9 mouse cellular contexts compared by ENCODE assay signal in genomic region chr9:62535566-62535965, GRCm38 (mm10). TPM values are rescaled to one million over a fixed set of nuclear protein-coding genes. Genes with fewer than 3 reads are reported as not detected.
DNase-seq lines count a peak whose midpoint lies in the region; ATAC-seq and TF ChIP-seq lines count a peak whose summit lies in the region.
"Had no signal": no experiment of that assay in that cellular context is flagged by ENCODE, and none has a peak within 500 bp of the region (broad histone marks: within the 10 kb centered on the region; RNA-seq: fewer than 3 reads in every experiment).

No protein-coding gene starts in this region.

- no peaks in the 10 kb centered on the region for H3K36me3 ChIP-seq in heart, embryonic 14.5 days (ENCODE audit: control insufficient read depth, insufficient read depth, low read length)
- H3K36me3 ChIP-seq in liver, embryonic 16.5 days (ENCODE audit: control insufficient read depth, insufficient read depth) = no peaks in the 10 kb centered on the region

- no peaks in the 10 kb centered on the region for H3K9me3 ChIP-seq in heart, embryonic 14.5 days (ENCODE audit: control insufficient read depth, low read length)
- H3K9me3 ChIP-seq in liver, embryonic 16.5 days (replicated peaks; ENCODE audit: control insufficient read depth, low read length) = no peaks in the 10 kb centered on the region

- peak; percentile 66 for DNase-seq in gastrocnemius, adult 2 months
- no peak for DNase-seq in gastrocnemius, adult 18-20 months (ENCODE audit: low spot score)
- DNase-seq in brain, adult 2 months (ENCODE audit: low read depth, low spot score) = peak; percentile 78
- DNase-seq in right cerebral cortex, adult 18-20 months = no peak
- no peak for DNase-seq in right cerebral cortex, postnatal 14 days
- DNase-seq: kidney, adult 8-10 months had no signal

- peaks cover 7% of the 10 kb centered on the region for H3K27me3 ChIP-seq in heart, embryonic 14.5 days (ENCODE audit: control insufficient read depth, insufficient read depth, low read length)
- peaks cover 27% of the 10 kb centered on the region for H3K27me3 ChIP-seq in liver, embryonic 16.5 days (ENCODE audit: control insufficient read depth, insufficient read depth, low read depth, low read length)

- peak overlapping the region; percentile 88 for H3K27ac ChIP-seq in gastrocnemius, adult 2 months
- H3K27ac ChIP-seq in heart, embryonic 14.5 days (replicated peaks in 1 of 2; ENCODE audit: control insufficient read depth in 1 of 2, insufficient read depth in 1 of 2, low read depth in 2 of 2, low read length in 2 of 2) = no peak overlapping the region
- H3K27ac ChIP-seq in liver, embryonic 16.5 days (ENCODE audit: low read length) = no peak overlapping the region

- H3K4me3 ChIP-seq in gastrocnemius, adult 2 months = peak overlapping the region; percentile 74
- peak overlapping the region; percentile 5 to 60; a peak in 2 of 4 replicates for H3K4me3 ChIP-seq in heart, embryonic 14.5 days (ENCODE audit: control insufficient read depth in 1 of 2, insufficient read depth in 1 of 2, low read depth in 1 of 2, low read length in 2 of 2)
- no peak overlapping the region for H3K4me3 ChIP-seq in liver, embryonic 16.5 days (ENCODE audit: low read depth, low read length)

- ATAC-seq in heart, embryonic 14.5 days (ENCODE audit: insufficient number of reproducible peaks, insufficient read depth, low FRiP score, low read depth) = no peak
- ATAC-seq in liver, embryonic 16.5 days (ENCODE audit: low read depth) = no peak
- no peak for ATAC-seq in megakaryocyte-erythroid progenitor cell, adult 5-6 weeks (replicated peaks; ENCODE audit: low FRiP score, low TSS enrichment, poor library complexity, severe bottlenecking)

- H3K4me2 ChIP-seq in heart, embryonic 14.5 days (ENCODE audit: low read length) = peak overlapping the region; percentile 94
- 0 out of 2 replicates have a peak overlapping the region, but pooled peaks have one; percentile 55 for H3K4me2 ChIP-seq in liver, embryonic 16.5 days (ENCODE audit: low read depth, low read length)

- TF ChIP-seq CTCF in gastrocnemius, adult 2 months (IDR thresholded peaks at IDR 0.05) = no peak

- 72% methylated on average over 8 of the region's 8 CpGs for WGBS in heart, embryonic 14.5 days
- WGBS in liver, embryonic 16.5 days (ENCODE audit: insufficient replicate concordance) = 71% methylated on average over 8 of the region's 8 CpGs

- no peak overlapping the region for H3K9ac ChIP-seq in heart, embryonic 14.5 days (ENCODE audit: low read length)
- no peak overlapping the region for H3K9ac ChIP-seq in liver, embryonic 16.5 days (ENCODE audit: low read depth, low read length)

- intact Hi-C loops in gastrocnemius, adult 2 months (cut with DNase I) = loop anchor here (5.0 kb wide), 1 partner anchor 118 kb away; no protein-coding TSS in a partner anchor

- peaks cover 3 to 10% of the 10 kb centered on the region in 2 experiments; a peak in 2 of 4 replicates for H3K4me1 ChIP-seq in heart, embryonic 14.5 days (ENCODE audit: control insufficient read depth in 2 of 2, insufficient read depth in 2 of 2, low read length in 2 of 2)
- peaks cover 3% of the 10 kb centered on the region; the same call in 1 of the 2 replicates for H3K4me1 ChIP-seq in liver, embryonic 16.5 days (ENCODE audit: control insufficient read depth, low read depth, low read length)

RNA-seq across cellular contexts. Expression of gene Coro2b, which starts 1.3 kb away (rescaled TPM):
- total RNA-seq in gastrocnemius, adult 2 months (2021) = 1 to 10 TPM; 6.7 to 8.7 TPM
- total RNA-seq in gastrocnemius, adult 18-20 months (2021) = 1 to 10 TPM; 5.7 to 6.1 TPM
- 4.7 and 6.9 TPM in 2 replicates for polyA plus RNA-seq in heart, embryonic 14.5 days (2014; fragmentation: Nextera tagmentation; extraction: Ambion mirVana)
- polyA plus RNA-seq in liver, embryonic 16.5 days (2015; fragmentation: Nextera tagmentation; extraction: Ambion mirVana) = 1.4 and 1.9 TPM in 2 replicates
- 1.2 TPM in 1 of 2 replicates, not detected in the other for total RNA-seq in megakaryocyte-erythroid progenitor cell, adult 5-6 weeks (2014; fragmentation: Nextera tagmentation)
- total RNA-seq in megakaryocyte-erythroid progenitor cell, adult 5-6 weeks (2017) = not detected in 2 replicates

Comparison
In these comparisons a context has a peak if more than half of its experiments do, and no peak if none do; other contexts are left out.
1. DNase-seq: peak in gastrocnemius, adult 2 months (single experiment) and brain, adult 2 months (single experiment); none in gastrocnemius, adult 18-20 months (single experiment), right cerebral cortex, adult 18-20 months (single experiment) and right cerebral cortex, postnatal 14 days (single experiment).